Mouse (Mus musculus): ENCODE results near the gene Cbs. TPM values are rescaled to one million over a fixed set of nuclear protein-coding genes. Genes with fewer than 3 reads are reported as not detected.
A peak's percentile ranks its signal among the peaks of the same experiment; 100 is the strongest.
"Not testable (repeated sequence)": the region's sequence is repeated elsewhere in the genome, so short reads cannot be mapped to it uniquely, and the experiment has no call there.

Gene Cbs
- polyA plus RNA-seq, 1 experiment, result 35.1 TPM

- DNase-seq (ENCODE audit: extremely low spot score in 1 of 2, low spot score in 1 of 2), result no peak
These were observed 9.4 kb upstream of the Cbs start for GRCm38 (mm10) chr17:31646199-31647002.

DNA sequence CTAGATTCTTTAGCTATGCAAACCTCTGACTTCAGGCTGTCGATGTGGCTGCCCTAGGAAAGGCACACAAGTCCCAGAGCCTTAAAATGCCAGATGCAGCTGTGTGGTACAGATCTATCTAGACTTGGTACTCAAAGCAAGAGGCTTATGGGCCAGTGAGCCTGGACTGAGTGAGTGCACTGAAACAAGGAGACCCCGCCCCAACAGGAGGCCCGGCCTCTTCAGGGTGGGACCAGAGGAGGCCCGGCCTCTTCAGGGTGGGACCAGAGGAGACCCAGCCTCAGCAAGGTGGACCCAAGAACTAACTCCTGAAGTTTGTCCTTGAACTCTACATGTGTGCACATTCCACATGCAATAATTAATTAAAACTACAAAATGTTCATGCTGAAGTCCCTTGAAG lies 5.9 kb upstream of the Cbs start:
- DNase-seq (ENCODE audit: extremely low spot score in 1 of 2, low spot score in 1 of 2), result no peak

DNA sequence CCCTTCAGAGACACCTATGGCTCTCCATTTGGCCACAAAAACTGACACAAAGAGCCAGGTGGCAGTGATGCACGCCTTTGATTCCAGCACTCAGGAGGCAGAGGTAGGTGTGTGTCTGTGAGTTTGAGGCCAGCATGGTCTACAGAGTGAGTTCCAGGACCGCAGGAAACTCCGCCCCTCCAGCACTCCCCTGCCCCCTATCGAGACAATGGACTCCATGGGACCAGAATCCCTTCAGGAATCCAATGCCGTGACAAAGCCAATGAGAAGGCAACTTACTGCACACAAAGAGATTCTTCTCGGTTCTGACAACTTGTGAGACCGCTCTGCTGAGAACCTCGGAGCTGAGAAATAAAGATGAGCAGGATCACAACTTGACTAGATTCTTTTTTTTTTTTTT lies 5.3 kb upstream of the Cbs start:
- no peak for DNase-seq (ENCODE audit: extremely low spot score in 1 of 2, low spot score in 1 of 2)

- DNase-seq (ENCODE audit: extremely low spot score in 1 of 2, low spot score in 1 of 2), result peak in 1 of 2 experiments; percentile 25
These were observed 2.6 kb upstream of the Cbs start for GRCm38 (mm10) chr17:31639651-31640050.

DNA sequence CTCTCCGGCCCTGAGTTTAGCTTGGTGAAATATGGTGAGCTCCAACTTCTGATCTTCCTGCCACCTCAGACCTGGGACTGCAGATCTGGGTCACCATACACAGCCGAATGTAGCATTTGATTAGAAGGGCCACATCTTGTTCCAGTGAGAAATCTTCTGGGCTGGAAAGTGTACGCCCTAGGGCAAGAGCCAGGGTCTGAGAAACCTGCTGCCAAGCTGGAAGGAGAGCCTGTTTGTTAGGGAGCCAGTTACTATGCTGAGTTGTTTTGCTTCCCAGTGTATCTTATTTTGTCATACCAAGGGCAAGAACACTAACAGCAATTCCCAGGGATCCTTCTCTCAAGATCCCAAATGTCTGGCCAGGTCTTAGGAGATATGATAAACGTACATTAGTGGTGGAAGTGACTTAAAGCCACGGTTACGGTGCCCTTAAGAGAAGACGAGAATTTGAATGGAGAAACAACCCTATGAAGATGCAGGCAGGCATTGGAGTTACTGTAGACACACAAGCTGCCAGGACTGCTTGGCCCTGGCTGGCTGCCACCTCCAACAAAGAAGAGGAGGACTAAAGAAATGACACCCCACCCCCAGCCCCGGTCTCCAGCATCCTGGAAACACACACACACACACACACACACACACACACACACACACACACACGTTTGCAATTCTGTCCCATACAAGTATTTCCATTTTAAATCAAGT lies 980 bp upstream of the Cbs start:
- peak; percentile 35 to 76 for DNase-seq (ENCODE audit: extremely low spot score in 1 of 2, low spot score in 1 of 2)

GRCm38 (mm10) chr17:31636277-31636941 lies 629 bp downstream of the Cbs start:
- DNase-seq (ENCODE audit: extremely low spot score in 1 of 2, low spot score in 1 of 2), result no peak

DNA sequence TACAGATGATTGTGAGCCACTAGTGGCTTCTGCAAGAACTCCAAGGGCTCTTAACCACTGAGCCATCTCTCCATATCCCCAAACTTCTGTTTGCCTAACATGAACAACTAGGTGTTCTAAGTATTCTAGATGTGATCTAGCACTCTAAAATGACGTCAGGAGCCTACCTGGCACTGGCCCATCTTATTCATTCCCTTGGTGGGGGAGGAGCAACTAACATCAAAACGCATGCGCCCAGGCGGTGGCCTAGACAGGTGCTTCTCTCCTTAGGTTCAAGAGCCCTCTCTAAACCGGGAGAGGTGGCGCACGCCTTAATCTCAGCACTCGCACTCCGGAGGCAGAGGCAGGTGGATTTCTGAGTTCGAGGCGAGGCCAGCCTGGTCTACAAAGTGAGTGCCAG lies 1.3 kb downstream of the Cbs start:
- DNase-seq (ENCODE audit: extremely low spot score in 1 of 2, low spot score in 1 of 2), result no peak

- no peak for DNase-seq (ENCODE audit: extremely low spot score in 1 of 2, low spot score in 1 of 2)
These were observed 2.1 kb downstream of the Cbs start for GRCm38 (mm10) chr17:31634896-31635295.

DNA sequence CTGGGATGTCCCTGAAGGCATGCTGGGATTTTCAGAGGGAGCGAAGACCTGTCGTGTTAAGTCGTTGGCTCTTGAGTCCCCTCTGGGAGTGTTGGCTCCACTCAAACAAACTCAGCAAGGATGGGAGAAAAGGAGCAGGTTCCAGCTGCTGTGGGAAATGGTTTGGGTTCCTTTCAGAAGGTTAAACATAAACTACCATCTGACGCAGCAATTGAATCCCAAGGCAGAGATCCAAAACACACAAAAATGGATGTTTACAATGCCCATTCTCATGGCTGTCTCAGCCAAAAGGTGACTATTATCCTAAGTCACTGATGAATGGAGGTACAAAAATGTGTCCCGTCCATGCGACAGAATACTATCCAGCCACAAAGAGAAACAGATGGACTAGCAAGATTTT lies 4.0 kb downstream of the Cbs start:
- DNase-seq (ENCODE audit: extremely low spot score in 1 of 2, low spot score in 1 of 2), result no peak

GRCm38 (mm10) chr17:31631081-31631800 lies 5.8 kb downstream of the Cbs start:
- no peak for DNase-seq (ENCODE audit: extremely low spot score in 1 of 2, low spot score in 1 of 2)

GRCm38 (mm10) chr17:31627961-31628360 lies 9.1 kb downstream of the Cbs start:
- no peak for DNase-seq (ENCODE audit: extremely low spot score in 1 of 2, low spot score in 1 of 2)

- no peak for DNase-seq (ENCODE audit: extremely low spot score in 1 of 2, low spot score in 1 of 2)
These were observed 13.9 kb downstream of the Cbs start for GRCm38 (mm10) chr17:31623101-31623500.

DNA sequence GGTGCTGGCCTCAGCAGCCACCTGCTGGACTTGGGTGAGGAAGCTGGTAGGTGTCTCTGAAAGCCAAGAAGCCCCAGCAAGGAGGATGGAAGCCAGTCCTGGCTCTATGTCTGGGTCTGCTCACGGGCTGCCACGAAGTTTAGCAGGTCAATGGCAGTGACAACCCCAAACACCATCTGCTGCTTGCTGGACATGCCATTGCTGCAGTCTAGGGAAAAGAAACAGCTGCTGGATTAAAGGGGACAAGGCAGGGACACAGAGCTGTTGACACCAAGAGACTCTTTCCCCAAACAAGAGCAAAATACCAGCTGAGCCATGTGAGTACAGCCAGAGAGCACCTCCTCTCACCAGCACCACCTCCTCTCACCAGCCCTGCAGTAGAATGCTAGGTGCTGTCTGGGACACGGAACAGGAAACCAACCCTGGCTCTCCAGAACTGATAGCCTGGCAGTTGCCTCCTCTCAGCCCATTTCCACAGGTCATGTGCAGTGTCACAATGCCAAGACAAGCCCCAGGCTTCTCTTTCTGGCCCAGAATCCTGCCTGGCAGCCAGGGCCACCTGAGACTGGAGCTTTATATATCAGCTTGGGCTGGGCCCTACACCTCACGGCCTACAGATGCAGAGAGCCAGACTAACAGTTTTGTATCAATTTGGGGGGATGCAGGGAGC lies 23.8 kb downstream of the Cbs start:
- DNase-seq (ENCODE audit: extremely low spot score in 1 of 2, low spot score in 1 of 2), result no peak

DNA sequence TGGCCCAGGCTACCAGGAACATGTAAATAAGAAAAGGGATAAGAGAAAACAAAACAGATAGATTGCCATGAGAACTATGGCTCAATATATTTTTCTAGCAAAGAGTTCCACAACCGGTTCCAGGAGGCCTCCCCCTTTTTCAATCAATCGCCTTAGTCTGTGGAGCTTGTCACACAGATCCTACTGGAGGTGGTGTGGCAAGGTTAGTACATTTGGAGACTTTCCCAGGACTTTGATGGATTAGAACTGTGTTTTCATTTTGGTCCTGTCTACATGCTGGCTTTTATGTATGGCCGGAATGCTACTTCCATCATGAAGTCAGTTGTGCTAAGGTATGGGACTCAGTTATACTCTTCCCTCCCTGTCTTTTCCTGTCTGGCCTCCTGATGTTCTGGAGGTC lies 27.1 kb downstream of the Cbs start:
- no peak for DNase-seq (ENCODE audit: extremely low spot score in 1 of 2, low spot score in 1 of 2)

GRCm38 (mm10) chr17:31609173-31609572 lies 27.9 kb downstream of the Cbs start:
- DNase-seq (ENCODE audit: extremely low spot score in 1 of 2, low spot score in 1 of 2), result not testable (repeated sequence)

DNA sequence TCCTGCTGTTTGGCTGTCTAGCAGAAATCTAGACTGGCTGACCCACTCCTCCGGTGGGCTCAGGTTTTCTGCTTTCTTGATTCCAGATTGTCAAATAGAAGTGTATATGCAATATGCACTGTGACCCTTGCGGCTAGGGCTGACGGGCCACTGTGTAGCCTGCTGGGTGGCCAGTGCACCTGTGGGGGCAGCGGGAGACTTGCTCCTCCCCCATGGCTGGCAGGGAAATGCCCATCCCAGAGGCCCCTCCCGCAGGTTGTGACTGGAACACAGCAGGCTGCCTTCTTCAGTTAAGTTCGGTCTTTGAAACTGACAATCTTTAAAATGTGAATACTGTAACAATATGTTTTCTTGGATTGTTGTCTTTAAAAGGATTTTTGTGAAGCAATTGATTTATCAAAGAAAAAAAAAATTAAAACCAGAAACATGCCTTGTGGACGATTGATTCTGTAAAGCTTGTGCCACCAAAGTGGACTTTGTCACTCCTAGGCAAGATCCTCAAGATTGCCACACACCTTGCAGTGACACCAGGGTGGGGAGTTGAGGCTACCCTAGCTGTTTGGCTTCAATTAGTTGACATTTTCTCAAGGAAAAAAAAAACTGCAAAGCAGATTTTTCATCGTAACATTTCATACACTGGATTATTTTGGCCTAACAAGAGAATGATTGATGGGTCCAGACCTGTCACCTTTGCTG lies 29.6 kb downstream of the Cbs start:
- no peak for DNase-seq (ENCODE audit: extremely low spot score in 1 of 2, low spot score in 1 of 2)

DNA sequence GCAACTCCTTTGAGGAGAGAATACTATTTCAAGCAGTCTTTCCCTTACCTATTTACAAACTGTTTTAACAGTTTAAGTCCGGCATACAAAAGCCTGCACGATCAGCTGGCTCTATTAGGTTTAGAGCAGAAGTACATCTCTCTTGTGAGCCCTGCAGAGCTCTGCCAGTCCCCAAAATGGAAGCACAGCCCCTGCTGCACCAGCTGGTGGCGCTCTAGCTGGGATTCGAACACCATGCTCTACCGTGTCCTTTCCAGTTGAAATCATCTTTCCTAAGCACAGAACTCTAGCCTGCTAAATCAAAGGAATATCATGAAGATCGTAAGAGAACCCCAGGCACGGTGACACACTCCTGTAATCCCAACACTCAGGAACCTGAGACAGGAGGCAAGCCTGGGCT lies 30.6 kb downstream of the Cbs start:
- DNase-seq (ENCODE audit: extremely low spot score in 1 of 2, low spot score in 1 of 2), result no peak

- DNase-seq (ENCODE audit: extremely low spot score in 1 of 2, low spot score in 1 of 2), result no peak
These were observed 38.4 kb downstream of the Cbs start for GRCm38 (mm10) chr17:31598593-31598992.

GRCm38 (mm10) chr17:31597957-31598356 lies 39.1 kb downstream of the Cbs start:
- no peak for DNase-seq (ENCODE audit: extremely low spot score in 1 of 2, low spot score in 1 of 2)

GRCm38 (mm10) chr17:31595077-31595476 lies 42.0 kb downstream of the Cbs start:
- peak in 1 of 2 experiments; percentile 51 for DNase-seq (ENCODE audit: extremely low spot score in 1 of 2, low spot score in 1 of 2)

All from frontal cortex, adult 2 months (tissue).